Mouse (Mus musculus): ENCODE results near the gene 0610037L13Rik. TPM values are rescaled to one million over a fixed set of nuclear protein-coding genes. Genes with fewer than 3 reads are reported as not detected.

Gene 0610037L13Rik
- total RNA-seq, 1 experiment from 2014 or later = 75.4 TPM

DNA sequence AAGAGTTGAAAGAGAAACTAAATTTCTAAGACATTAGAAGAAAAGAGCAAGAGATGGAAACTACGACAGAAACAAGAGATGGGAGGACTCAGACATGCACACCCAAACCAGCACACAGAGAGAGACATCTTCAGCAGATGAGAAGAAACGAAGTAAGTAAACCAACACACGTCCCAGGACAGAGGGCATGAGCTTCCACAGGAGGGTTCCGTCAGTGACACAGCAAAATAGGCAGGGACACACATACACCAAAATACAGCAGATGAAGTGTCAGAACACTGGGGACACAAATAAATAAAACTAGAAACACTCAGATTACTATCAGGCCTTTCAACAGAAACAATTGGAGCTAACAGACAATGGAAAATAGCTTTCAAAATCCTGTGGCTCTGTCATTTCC, 20.4 kb downstream of the 0610037L13Rik start:
- no peak for DNase-seq

DNA sequence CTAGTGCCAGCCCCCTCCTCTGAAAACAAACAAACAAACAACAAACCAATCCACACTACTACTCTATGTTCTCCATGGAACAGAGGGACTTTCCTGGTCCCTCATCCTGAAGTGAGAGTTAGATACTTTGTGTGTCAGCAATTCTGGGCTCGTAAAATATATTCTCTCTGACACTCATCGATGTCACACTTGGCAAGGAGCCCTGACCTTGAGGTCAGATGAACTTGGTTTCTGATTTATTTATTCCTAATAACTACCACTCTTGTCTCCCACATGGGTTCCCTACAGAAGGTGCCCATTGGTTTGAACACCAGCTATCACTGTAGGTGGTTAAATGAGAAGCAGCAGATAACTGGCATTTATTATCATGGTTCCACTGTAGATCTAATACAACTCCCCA, 30.7 kb downstream of the 0610037L13Rik start:
- peak; percentile 84 for DNase-seq

DNA sequence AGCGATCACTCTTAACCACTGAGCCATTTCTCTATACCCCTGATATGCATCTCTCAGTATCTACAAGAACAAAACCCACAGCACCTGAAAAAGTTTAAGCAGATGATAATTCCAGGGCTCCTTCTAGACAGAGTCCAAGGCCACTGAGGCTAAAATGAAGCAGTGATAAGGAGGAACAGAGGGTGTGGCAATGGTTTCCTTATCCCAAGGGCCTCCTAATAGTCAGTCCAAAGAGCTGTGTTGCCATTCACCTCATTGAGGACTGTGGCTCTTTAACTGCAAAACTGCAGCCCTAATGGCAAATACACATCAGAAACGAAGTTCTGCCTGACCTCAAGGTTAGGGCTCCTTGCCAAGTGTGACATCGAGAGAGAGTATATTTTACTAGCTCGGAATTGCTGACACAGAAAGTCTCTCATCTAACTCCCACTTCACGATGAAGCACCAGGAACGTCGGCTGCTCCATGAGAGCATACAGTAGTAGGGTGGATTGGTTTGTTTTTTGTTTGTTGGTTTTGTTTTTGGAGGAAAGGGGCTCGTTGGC, 31.6 kb downstream of the 0610037L13Rik start:
- peak; percentile 91 for DNase-seq

DNA sequence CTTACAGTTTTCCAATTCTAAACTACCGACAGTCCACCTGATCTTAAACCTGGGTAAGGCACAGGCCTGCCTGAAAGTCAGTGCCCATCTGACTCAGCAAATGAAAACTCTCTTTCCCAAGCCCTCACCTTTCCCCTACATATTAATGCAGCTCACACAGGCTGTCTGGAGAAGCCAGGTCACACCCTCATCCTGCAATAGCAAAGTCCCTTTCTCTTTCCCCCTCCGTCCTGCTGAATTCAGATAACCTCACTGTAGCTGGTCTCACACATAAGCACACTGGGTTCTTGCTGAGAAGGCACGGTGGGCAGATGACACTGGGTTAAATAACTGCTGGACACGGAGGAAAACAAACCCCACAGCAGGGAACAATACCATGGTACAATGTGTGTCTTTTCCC, 32.3 kb downstream of the 0610037L13Rik start:
- DNase-seq = peak; percentile 53

DNA sequence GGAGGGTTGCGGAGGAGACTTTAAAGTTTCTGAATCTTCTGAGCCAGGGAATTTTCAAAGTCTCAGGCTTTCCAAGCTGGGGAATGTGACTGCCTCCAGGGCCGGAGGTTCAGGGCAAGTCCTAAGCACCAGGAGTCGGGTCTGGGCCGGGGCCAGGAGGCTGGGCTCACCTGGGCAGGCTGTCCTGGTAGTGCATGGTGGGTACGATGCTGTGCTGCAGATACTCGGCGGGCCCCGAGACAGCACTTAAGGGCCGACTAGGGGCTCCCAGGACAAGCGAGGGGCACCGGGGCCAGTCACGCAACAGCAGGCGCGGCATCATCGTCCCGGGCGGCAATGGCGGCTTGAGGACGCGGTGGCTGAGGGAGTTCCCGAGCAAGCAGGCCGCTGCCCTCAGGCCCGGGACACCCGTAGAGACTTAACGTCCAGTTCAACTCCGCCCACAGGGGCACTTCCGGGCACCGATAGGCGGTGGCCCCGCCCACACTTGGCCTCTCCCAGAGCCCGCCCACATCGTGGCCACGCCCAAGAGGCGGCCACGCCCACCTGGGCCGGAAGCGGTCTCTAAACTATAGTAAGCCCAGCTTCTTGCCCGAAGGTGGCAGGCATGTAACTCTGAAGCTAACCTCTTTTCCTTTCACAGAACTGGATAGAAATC, 33.7 kb downstream of the 0610037L13Rik start, which contains the start of gene Cpt2:
Gene Cpt2, minus strand, starts transcription at position 466 of the 658 bp plus-strand sequence.
- peak; percentile 98 for DNase-seq

DNA sequence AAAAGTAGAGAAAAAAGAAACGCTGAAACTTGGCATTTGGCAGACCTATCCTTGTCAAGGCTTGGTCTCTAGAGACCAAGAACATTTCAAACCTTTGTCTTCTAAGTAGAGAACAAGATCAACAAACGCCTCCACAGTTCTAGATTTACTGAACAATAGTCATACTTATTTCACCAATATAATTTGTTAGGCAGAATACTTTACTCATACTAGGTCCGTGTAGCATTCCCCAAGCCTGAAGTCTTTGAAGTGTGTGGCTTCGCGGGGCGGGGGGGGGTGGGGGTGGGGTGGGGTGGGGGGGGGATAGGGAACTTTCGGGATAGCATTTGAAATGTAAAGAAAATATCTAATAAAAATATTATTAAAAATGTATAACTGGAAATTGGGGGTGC, 34.2 kb downstream of the 0610037L13Rik start:
- DNase-seq = no peak

DNA sequence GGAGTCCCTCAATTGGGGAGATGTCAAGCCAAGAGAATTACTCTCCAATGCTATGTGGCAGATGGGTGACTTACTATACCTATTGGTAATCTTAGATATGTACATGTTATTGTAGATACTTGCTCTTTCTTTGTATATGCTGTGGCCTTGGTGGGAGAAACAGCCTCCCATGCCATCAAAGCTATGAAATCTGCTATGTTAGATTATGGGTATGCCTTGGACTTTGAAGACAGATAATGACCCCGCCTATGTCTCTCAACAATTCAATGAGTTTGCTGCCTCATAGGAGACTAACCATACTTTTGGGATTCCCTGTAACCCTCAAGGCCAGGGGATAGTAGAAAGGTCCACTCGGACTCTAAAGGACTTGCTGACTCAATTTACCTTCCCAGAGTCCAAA, 38.7 kb downstream of the 0610037L13Rik start:
- DNase-seq = no peak

DNA sequence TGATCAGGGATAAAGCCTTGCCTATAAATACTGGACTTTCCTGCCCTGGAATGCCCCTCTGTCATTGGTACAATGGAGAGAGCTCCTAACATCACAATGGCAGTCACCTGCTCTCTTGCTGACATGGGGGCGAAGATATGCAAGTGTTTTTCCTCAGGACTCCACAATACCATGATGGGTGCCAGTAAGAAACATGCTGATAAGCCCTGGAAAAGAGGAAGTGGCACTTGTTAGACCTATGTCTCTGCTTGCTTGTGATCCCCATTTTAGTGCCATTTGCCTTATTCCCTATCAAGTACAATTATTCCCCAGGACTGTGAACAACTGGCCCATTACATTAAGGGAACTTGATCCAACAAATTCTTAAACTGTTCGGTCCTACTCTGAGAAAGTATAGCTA, 39.1 kb downstream of the 0610037L13Rik start:
- no peak for DNase-seq

DNA sequence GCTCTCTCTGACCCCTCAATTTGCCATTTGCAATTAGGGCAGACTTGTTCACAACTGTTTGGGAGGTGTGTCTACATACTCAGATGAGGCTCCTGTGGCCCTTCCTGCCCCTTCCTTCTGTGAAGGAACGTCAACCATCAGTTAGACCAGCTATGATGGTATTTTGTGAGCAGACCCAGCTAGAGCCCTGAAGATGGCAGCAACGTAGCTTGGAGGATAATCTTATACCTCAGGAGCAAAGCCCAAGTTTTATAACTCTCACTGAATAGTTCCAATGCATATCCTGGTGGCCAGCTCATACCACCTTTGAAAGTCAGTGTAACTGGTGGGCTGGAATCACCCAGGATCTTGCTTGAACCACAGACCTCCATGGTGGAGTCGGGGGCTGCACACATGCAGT, 41.8 kb downstream of the 0610037L13Rik start:
- DNase-seq = no peak

DNA sequence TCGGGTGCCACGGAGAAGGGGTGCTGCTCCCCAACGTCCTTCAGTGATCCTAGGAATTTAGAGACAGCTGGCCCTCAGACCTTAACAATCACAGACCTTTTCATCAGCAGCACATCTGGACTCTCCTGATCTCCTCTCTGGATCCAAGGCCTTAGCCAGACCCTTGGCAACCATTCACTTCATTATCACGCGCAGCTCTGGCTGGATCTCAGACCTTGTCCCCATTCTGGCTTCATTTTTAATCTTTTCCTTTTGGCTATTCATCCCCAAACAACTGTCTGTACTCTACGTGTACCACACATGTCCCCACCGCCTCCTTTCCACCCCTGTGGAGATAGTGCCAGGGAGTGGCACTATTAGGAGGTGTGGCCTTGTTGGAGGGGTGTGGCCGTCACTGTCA, 43.6 kb downstream of the 0610037L13Rik start:
- DNase-seq = no peak

DNA sequence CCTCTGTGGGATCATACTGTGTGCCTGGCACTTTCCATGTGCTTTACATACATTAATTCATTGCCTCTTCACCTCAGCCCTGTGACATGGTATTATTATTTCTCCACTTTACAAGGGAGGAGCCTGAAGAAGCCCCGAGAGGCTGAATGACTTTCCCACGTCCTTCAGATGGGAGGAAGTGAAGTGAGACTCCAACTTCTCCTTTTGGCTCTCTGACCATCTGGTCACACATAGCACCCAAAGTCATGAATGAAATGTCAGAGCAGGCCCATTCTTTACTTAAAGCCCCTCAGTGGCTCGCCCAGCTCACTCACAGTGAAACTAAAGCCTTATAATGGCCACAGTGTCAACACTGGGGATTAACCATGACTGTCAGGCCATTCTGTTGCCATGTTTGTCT, 45.6 kb downstream of the 0610037L13Rik start:
- no peak for DNase-seq

DNA sequence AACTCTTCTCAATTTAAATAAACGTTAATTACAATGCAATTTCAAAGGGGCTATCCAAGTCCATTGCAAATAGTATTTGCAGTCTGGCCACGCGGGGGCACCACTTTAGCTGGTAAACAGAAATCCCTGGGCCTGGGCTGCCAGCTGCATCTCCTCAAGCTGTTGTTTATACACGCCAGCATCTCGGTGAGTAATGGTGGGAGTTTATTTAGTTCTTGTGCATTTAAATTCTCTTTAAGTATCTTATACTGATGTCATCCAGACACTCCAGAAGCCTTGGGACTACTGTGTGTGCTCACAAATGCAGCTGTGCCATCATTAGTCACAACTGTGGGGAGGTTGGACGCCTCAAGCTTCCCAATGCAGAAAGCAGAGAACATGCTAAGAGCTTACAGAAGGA, 47.7 kb downstream of the 0610037L13Rik start:
- DNase-seq = peak; percentile 85

DNA sequence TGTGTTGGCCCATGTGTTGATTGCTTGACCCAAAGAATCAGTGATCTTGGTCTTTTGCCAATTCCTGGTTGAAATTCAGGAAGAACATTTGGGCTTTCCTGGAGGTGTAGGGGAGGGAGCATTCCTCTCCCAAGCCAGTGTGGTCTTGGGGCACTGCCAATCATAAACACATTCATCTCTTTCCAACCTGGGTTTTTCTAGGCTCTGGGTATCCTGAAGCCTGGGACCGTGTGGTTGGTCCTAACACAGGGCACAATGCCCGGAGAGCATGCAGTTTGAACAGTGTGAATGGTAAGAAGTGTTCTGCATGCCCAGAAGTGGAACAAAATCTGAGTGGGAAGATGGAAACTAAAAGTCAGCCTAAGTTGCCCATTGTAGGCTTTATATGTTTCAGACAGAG, 48.5 kb downstream of the 0610037L13Rik start:
- DNase-seq = no peak

DNA sequence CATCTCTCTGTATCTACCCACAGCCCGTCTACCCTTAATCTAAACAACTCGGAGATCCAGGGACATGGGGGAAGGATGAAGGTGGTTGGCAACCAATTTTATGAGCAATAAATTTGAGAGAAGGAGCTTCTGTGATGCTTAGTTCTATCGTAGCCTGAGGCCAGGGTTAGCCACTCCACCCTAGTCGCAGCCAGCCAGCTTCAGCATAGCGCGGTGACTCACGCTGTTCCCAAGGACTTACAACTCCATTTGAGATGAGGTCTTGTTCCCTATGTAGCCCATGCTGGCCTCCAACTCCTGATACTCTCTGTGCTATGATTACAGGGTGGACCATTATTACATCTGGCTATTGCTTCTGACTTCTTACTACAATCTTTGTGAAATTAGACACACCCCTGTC, 53.1 kb downstream of the 0610037L13Rik start:
- no peak for DNase-seq

DNA sequence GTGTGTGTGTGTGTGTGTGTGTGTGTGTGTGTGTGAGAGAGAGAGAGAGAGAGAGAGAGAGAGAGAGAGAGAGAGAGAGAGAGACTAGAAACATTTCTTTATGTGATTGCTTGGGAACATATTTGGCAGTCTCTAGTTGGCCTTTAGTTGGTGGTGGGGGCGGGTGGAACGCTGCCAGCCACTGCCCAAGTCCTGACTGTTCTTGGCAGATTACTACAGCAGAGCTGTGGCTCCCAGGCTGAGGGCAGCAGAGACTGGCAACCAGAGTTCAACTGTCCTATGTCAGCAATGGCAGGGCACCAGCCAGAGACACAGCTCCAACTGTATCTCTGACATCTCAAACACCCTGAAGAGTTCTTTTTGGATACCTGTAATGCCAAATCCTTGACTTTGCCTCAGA, 54.5 kb downstream of the 0610037L13Rik start:
- DNase-seq = peak; percentile 50

Other genes with a start within 250 kb of the 0610037L13Rik start
- 0.26 TPM in 1 of 2 replicates, not detected in the other for gene Dmrtb1, start 205.6 kb upstream of the 0610037L13Rik start, total RNA-seq (2021)
- 5.0 and 5.2 TPM in 2 replicates for gene Lrp8, start 87.6 kb upstream of the 0610037L13Rik start, total RNA-seq (2021)
- 91.3 and 98.1 TPM in 2 replicates for gene Magoh, start 10.1 kb upstream of the 0610037L13Rik start, total RNA-seq (2021)
- gene Cpt2, start 33.8 kb downstream of the 0610037L13Rik start, total RNA-seq (2021) = 247 and 275 TPM in 2 replicates
- 0.26 and 0.44 TPM in 2 replicates for gene Slc1a7, start 78.5 kb downstream of the 0610037L13Rik start, total RNA-seq (2021)
- gene Podn, start 206.6 kb downstream of the 0610037L13Rik start, total RNA-seq (2021) = 8.1 and 8.2 TPM in 2 replicates

Data from adrenal gland, postnatal 14 days (tissue).